Mouse (Mus musculus): ENCODE data around the gene Neil3.

DNA sequence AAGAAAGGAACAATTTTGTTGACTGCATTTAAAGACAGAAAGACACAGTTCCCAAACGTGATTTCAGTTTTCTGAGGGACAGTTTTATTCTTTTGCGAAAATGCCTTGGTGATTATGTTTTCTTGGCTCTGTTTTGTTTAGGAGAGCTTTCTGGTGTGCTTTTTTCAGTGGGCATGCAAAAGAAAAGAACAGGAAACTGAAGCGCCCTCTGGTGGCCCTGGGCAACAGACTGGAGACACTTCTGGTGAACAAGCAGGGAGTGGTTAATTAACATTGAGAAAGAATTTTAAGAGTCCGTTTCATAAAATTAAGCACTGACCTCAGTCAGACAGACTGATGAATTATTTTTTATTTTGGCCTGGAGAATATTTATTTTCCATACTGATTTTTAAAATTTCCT lies 25.1 kb upstream of the Neil3 start:
- no peak for TF ChIP-seq CTCF (IDR thresholded peaks at IDR 0.05; ENCODE audit: control insufficient read depth, insufficient read depth, insufficient read length)
- TF ChIP-seq MAX (IDR thresholded peaks at IDR 0.05): no peak
- no peak for TF ChIP-seq MYOG (IDR thresholded peaks at IDR 0.05; ENCODE audit: control insufficient read depth, extremely low read depth, insufficient read length)
- no peak for TF ChIP-seq USF1 (IDR thresholded peaks at IDR 0.05; ENCODE audit: low read depth)
- no peak for TF ChIP-seq MYOD1 (IDR thresholded peaks at IDR 0.05; ENCODE audit: control insufficient read depth, insufficient read length, low read depth)
- no peak for TF ChIP-seq CEBPB (IDR thresholded peaks at IDR 0.05; ENCODE audit: low read depth)
